ENCODE assay signal across 23 mouse cellular contexts in genomic region chr7:130211411-130211810, GRCm38 (mm10).
"Had no signal": no experiment of that assay in that cellular context is flagged by ENCODE, and none has a peak within 500 bp of the region (broad histone marks: within the 10 kb centered on the region; RNA-seq: fewer than 3 reads in every experiment).

No protein-coding gene starts in this region.

- H3K36me3 ChIP-seq: heart, embryonic 12.5 days; hindbrain, embryonic 12.5 days; liver, embryonic 15.5 days had no signal

- H3K9ac ChIP-seq: heart, embryonic 12.5 days; hindbrain, embryonic 12.5 days; hindbrain, embryonic 14.5 days; intestine, embryonic 15.5 days; limb, embryonic 12.5 days; liver, embryonic 13.5 days; liver, embryonic 15.5 days had no signal

- H3K27me3 ChIP-seq: heart, embryonic 12.5 days; intestine, embryonic 15.5 days; limb, embryonic 12.5 days; liver, embryonic 13.5 days; liver, embryonic 15.5 days had no signal

- ATAC-seq: forebrain, embryonic 16.5 days; hindbrain, embryonic 16.5 days; inflammation-experienced regulatory T-cells, adult 6 months; intestine, embryonic 15.5 days; intestine, postnatal 0 days had no signal

- H3K4me3 ChIP-seq: gastrocnemius, adult 2 months; heart, embryonic 10.5 days; heart, embryonic 12.5 days; hindbrain, embryonic 10.5 days; hindbrain, embryonic 12.5 days; intestine, embryonic 15.5 days; layer of hippocampus, adult 2 months; left cerebral cortex, adult 2 months; limb, embryonic 10.5 days; limb, embryonic 12.5 days; liver, embryonic 13.5 days; liver, embryonic 15.5 days had no signal

- H3K27ac ChIP-seq: gastrocnemius, adult 2 months; heart, embryonic 10.5 days; hindbrain, embryonic 10.5 days; hindbrain, embryonic 12.5 days; hindbrain, embryonic 14.5 days; intestine, embryonic 15.5 days; layer of hippocampus, adult 2 months; left cerebral cortex, adult 2 months; limb, embryonic 10.5 days; limb, embryonic 12.5 days; liver, embryonic 13.5 days; liver, embryonic 15.5 days had no signal

- H3K9me3 ChIP-seq: heart, embryonic 10.5 days; heart, embryonic 12.5 days; hindbrain, embryonic 10.5 days; hindbrain, embryonic 12.5 days; intestine, embryonic 15.5 days; limb, embryonic 10.5 days; limb, embryonic 12.5 days; liver, embryonic 13.5 days; liver, embryonic 15.5 days had no signal

- H3K4me2 ChIP-seq: heart, embryonic 12.5 days; hindbrain, embryonic 12.5 days; hindbrain, embryonic 14.5 days; intestine, embryonic 15.5 days; limb, embryonic 12.5 days; liver, embryonic 13.5 days; liver, embryonic 15.5 days had no signal

- DNase-seq: gastrocnemius, adult 2 months; gastrocnemius, postnatal 10 days; gastrocnemius, postnatal 25 days; heart, adult 18-20 months; heart, postnatal 10 days; heart, postnatal 4 days; liver, embryonic 13.5 days; lung, adult 2 months had no signal
